ENCODE assay signal across 8 mouse cellular contexts in genomic region chr9:64021853-64022561, GRCm38 (mm10). TPM values are rescaled to one million over a fixed set of nuclear protein-coding genes. Genes with fewer than 3 reads are reported as not detected.
DNase-seq lines count a peak whose midpoint lies in the region; ATAC-seq and TF ChIP-seq lines count a peak whose summit lies in the region.

TSS of gene Smad6 (minus strand) at chr9:64022059.

- no peak for TF ChIP-seq CTCF in MEL (IDR thresholded peaks at IDR 0.05 in 2 of 3, conservative IDR thresholded peaks at IDR 0.05 in 1 of 3; ENCODE audit: control insufficient read depth in 1 of 3, insufficient read depth in 1 of 3, low read depth in 2 of 3, low read length in 3 of 3, poor library complexity in 1 of 3, severe bottlenecking in 1 of 3)
- peak; percentile 51 for TF ChIP-seq CTCF in lung, postnatal 0 days (IDR thresholded peaks at IDR 0.05)

- no peaks in the 10 kb centered on the region; the same call in 1 of the 2 replicates for H3K79me2 ChIP-seq in MEL (ENCODE audit: control insufficient read depth, insufficient read depth, low read length, poor library complexity)

- TF ChIP-seq POLR2A in MEL (IDR thresholded peaks at IDR 0.05; ENCODE audit: control insufficient read depth in 1 of 2, insufficient read depth in 1 of 2, low read depth in 1 of 2, low read length in 2 of 2, poor library complexity in 1 of 2) = peak; percentile 48 to 57; a peak in 2 of 4 replicates

- TF ChIP-seq EP300 in MEL (IDR thresholded peaks at IDR 0.05; ENCODE audit: low read depth in 1 of 2, low read length in 2 of 2) = no peak; a peak in 1 of 4 replicates
- TF ChIP-seq EP300 in lung, postnatal 0 days (IDR thresholded peaks at IDR 0.05) = peak; percentile 87

- peak within 1 kb of the TSS; percentile 64 to 72 for H3K4me3 ChIP-seq in MEL (ENCODE audit: control insufficient read depth in 1 of 2, insufficient read depth in 1 of 2, low read depth in 2 of 2, low read length in 2 of 2)
- H3K4me3 ChIP-seq in hindbrain, embryonic 10.5 days = peak within 1 kb of the TSS; percentile 89
- H3K4me3 ChIP-seq in lung, postnatal 0 days (ENCODE audit: low read depth, low read length) = peak within 1 kb of the TSS; percentile 84

- H3K27me3 ChIP-seq in MEL (ENCODE audit: control insufficient read depth in 1 of 2, insufficient read depth in 2 of 2, low read length in 2 of 2) = no peaks in the 10 kb centered on the region
- H3K27me3 ChIP-seq in hindbrain, embryonic 10.5 days (ENCODE audit: insufficient read depth, poor library complexity, severe bottlenecking) = peaks cover 32% of the 10 kb centered on the region
- H3K27me3 ChIP-seq in lung, postnatal 0 days (replicated peaks; ENCODE audit: insufficient read depth, low read length) = no peaks in the 10 kb centered on the region

- H3K9me3 ChIP-seq in MEL (replicated peaks; ENCODE audit: insufficient read depth, low read length) = no peaks in the 10 kb centered on the region
- H3K9me3 ChIP-seq in hindbrain, embryonic 10.5 days = no peaks in the 10 kb centered on the region
- no peaks in the 10 kb centered on the region for H3K9me3 ChIP-seq in lung, postnatal 0 days (ENCODE audit: low read length)

- TF ChIP-seq RAD21 in MEL (IDR thresholded peaks at IDR 0.05; ENCODE audit: low read depth, low read length) = no peak

- WGBS in hindbrain, embryonic 10.5 days = under 1% methylated on average over 60 of the region's 60 CpGs
- 2% methylated on average over 59 of the region's 60 CpGs for WGBS in lung, postnatal 0 days

- peak; percentile 79 for ATAC-seq in lung, postnatal 0 days

- peak within 1 kb of the TSS; percentile 86 for H3K4me2 ChIP-seq in lung, postnatal 0 days (replicated peaks; ENCODE audit: low read depth, low read length)

- DNase-seq in MEL (ENCODE audit: low read depth, low spot score) = peak; percentile 97
- peak; percentile 65 for DNase-seq in c-Kit-positive CD71-positive TER-119-positive erythroid progenitor cells, embryonic 14.5 days (ENCODE audit: low spot score)
- peak; percentile 19 to 70 for DNase-seq in frontal cortex, adult 2 months (ENCODE audit: extremely low spot score in 1 of 2, low spot score in 1 of 2)
- peak; percentile 96 for DNase-seq in hindbrain, embryonic 10.5 days (ENCODE audit: low spot score)
- peak; percentile 86 for DNase-seq in layer of hippocampus, adult 9-11 months
- peak; percentile 99 for DNase-seq in lung, postnatal 0 days (ENCODE audit: low spot score)
- peak; percentile 82 for DNase-seq in ovary, postnatal 10 days (ENCODE audit: low spot score)
- peak; percentile 82 for DNase-seq in thymus, postnatal 4 days

- peaks cover 0 to 8% of the 10 kb centered on the region in 2 experiments; a peak in 2 of 4 replicates for H3K36me3 ChIP-seq in MEL (ENCODE audit: control insufficient read depth in 1 of 2, insufficient read depth in 2 of 2, low read length in 2 of 2)
- H3K36me3 ChIP-seq in hindbrain, embryonic 10.5 days = no peaks in the 10 kb centered on the region
- H3K36me3 ChIP-seq in lung, postnatal 0 days (ENCODE audit: insufficient read depth, low read length) = no peaks in the 10 kb centered on the region

- H3K9ac ChIP-seq in MEL (ENCODE audit: control insufficient read depth, low read depth, low read length, poor library complexity, severe bottlenecking) = peak within 1 kb of the TSS; percentile 74
- peak within 1 kb of the TSS; percentile 89 for H3K9ac ChIP-seq in lung, postnatal 0 days (replicated peaks; ENCODE audit: low read depth)

- peaks cover 2 to 8% of the 10 kb centered on the region in 2 experiments; a peak in 2 of 4 replicates for H3K4me1 ChIP-seq in MEL (ENCODE audit: control insufficient read depth in 1 of 2, insufficient read depth in 2 of 2, low read length in 2 of 2)
- peaks cover 82% of the 10 kb centered on the region for H3K4me1 ChIP-seq in hindbrain, embryonic 10.5 days (replicated peaks)
- peaks cover 13% of the 10 kb centered on the region; the same call in 1 of the 2 replicates for H3K4me1 ChIP-seq in lung, postnatal 0 days (ENCODE audit: insufficient read depth, low read depth, low read length)

- H3K27ac ChIP-seq in MEL (ENCODE audit: control insufficient read depth, low read depth, low read length) = peak within 1 kb of the TSS; percentile 75
- peak within 1 kb of the TSS; percentile 96 for H3K27ac ChIP-seq in hindbrain, embryonic 10.5 days
- H3K27ac ChIP-seq in lung, postnatal 0 days (ENCODE audit: low read length) = peak within 1 kb of the TSS; percentile 94

TF ChIP-seq in MEL, 35 proteins besides CTCF, POLR2A, EP300 and RAD21:
- no peak for TF ChIP-seq ZNF384 (IDR thresholded peaks at IDR 0.05; ENCODE audit: low read depth, low read length)
- TF ChIP-seq CHD2 (IDR thresholded peaks at IDR 0.05; ENCODE audit: low read length) = no peak
- TF ChIP-seq ELF1 (IDR thresholded peaks at IDR 0.05; ENCODE audit: low read depth, low read length) = no peak
- TF ChIP-seq KAT2A (conservative IDR thresholded peaks at IDR 0.05; ENCODE audit: low read depth, low read length) = no peak
- TF ChIP-seq TBP (IDR thresholded peaks at IDR 0.05; ENCODE audit: low read depth, low read length) = peak; percentile 51; the same call in 1 of the 2 replicates
- no peak for TF ChIP-seq CHD1 (IDR thresholded peaks at IDR 0.05; ENCODE audit: low read depth, low read length)
- no peak for TF ChIP-seq POLR2AphosphoS5 (IDR thresholded peaks at IDR 0.05; ENCODE audit: borderline replicate concordance, low read depth, low read length)
- no peak for TF ChIP-seq GABPA (IDR thresholded peaks at IDR 0.05; ENCODE audit: low read depth, low read length)
- TF ChIP-seq POLR2AphosphoS2 (IDR thresholded peaks at IDR 0.05; ENCODE audit: low read length) = no peak; the same call in 1 of the 2 replicates
- TF ChIP-seq ZC3H11A (IDR thresholded peaks at IDR 0.05; ENCODE audit: low read depth, low read length) = no peak
- TF ChIP-seq ETS1 (IDR thresholded peaks at IDR 0.05; ENCODE audit: low read depth, low read length) = 0 out of 2 replicates have a peak, but pooled peaks have one; percentile 52
- TF ChIP-seq UBTF (IDR thresholded peaks at IDR 0.05; ENCODE audit: borderline replicate concordance, insufficient read depth, low read depth, low read length) = no peak
- no peak for TF ChIP-seq GATA1 (IDR thresholded peaks at IDR 0.05; ENCODE audit: low read depth, low read length)
- TF ChIP-seq NELFE (IDR thresholded peaks at IDR 0.05; ENCODE audit: low read depth, low read length) = peak; percentile 51
- no peak for TF ChIP-seq MYC (IDR thresholded peaks at IDR 0.05; ENCODE audit: low read depth, low read length)
- peak; percentile 61 for TF ChIP-seq TCF12 (IDR thresholded peaks at IDR 0.05; ENCODE audit: low read depth, low read length)
- no peak for TF ChIP-seq MYB (IDR thresholded peaks at IDR 0.05; ENCODE audit: low read depth, low read length)
- no peak for TF ChIP-seq MAFK (IDR thresholded peaks at IDR 0.05; ENCODE audit: borderline replicate concordance, low read depth, low read length)
- no peak for TF ChIP-seq SMC3 (IDR thresholded peaks at IDR 0.05; ENCODE audit: low read depth, low read length)
- TF ChIP-seq ZMIZ1 (IDR thresholded peaks at IDR 0.05; ENCODE audit: low read depth, low read length) = 0 out of 2 replicates have a peak, but pooled peaks have one; percentile 48
- TF ChIP-seq SIN3A (IDR thresholded peaks at IDR 0.05; ENCODE audit: low read length) = peak; percentile 92
- TF ChIP-seq MAZ (IDR thresholded peaks at IDR 0.05; ENCODE audit: low read depth, low read length) = peak; percentile 93
- no peak for TF ChIP-seq MEF2A (IDR thresholded peaks at IDR 0.05; ENCODE audit: extremely low read depth, insufficient replicate concordance, low read depth, low read length, poor library complexity, severe bottlenecking)
- TF ChIP-seq MXI1 (IDR thresholded peaks at IDR 0.05; ENCODE audit: low read depth, low read length) = peak; percentile 83
- TF ChIP-seq JUND (IDR thresholded peaks at IDR 0.05; ENCODE audit: low read depth, low read length) = no peak
- no peak for TF ChIP-seq BHLHE40 (IDR thresholded peaks at IDR 0.05; ENCODE audit: borderline replicate concordance, low read depth, low read length)
- TF ChIP-seq USF2 (IDR thresholded peaks at IDR 0.05; ENCODE audit: borderline replicate concordance in 1 of 2, insufficient read depth in 1 of 2, low read depth in 1 of 2, low read length in 2 of 2) = peak in 1 of 2 experiments; percentile 20; a peak in 1 of 4 replicates
- no peak for TF ChIP-seq RCOR1 (IDR thresholded peaks at IDR 0.05; ENCODE audit: low read depth, low read length)
- TF ChIP-seq TAL1 (IDR thresholded peaks at IDR 0.05; ENCODE audit: low read length) = no peak
- TF ChIP-seq MAX (IDR thresholded peaks at IDR 0.05; ENCODE audit: low read length) = no peak
- TF ChIP-seq USF1 (IDR thresholded peaks at IDR 0.05; ENCODE audit: low read depth, low read length) = peak; percentile 83
- no peak for TF ChIP-seq ZKSCAN1 (IDR thresholded peaks at IDR 0.05; ENCODE audit: low read depth, low read length)
- peak; percentile 77 for TF ChIP-seq HCFC1 (IDR thresholded peaks at IDR 0.05; ENCODE audit: low read depth, low read length)
- TF ChIP-seq E2F4 (IDR thresholded peaks at IDR 0.05; ENCODE audit: borderline replicate concordance, low read depth, low read length) = no peak
- 0 out of 2 replicates have a peak, but pooled peaks have one; percentile 44 for TF ChIP-seq NRF1 (IDR thresholded peaks at IDR 0.05; ENCODE audit: insufficient read depth, low read depth, low read length, poor library complexity, severe bottlenecking)

RNA-seq across cellular contexts. Expression of gene Smad6, which starts in this region (rescaled TPM):
- total RNA-seq in MEL (2012; rRNA removed) = 2.1 and 2.2 TPM in 2 replicates
- 1 to 10 TPM in 1 of 2 experiments, not detected in 1; 3.9 TPM for polyA plus RNA-seq in MEL (2012; ENCODE audit: insufficient read depth in 1 of 2, insufficient read length in 2 of 2, low read depth in 1 of 2, low replicate concordance in 2 of 2, missing spikeins in 1 of 2)
- 3.1 TPM in 2 replicates for polyA plus RNA-seq in frontal cortex, adult 2 months (2012; rRNA removed)
- 5.3 and 6.7 TPM in 2 replicates for polyA plus RNA-seq in hindbrain, embryonic 10.5 days (2016; fragmentation: Nextera tagmentation; extraction: Ambion mirVana)
- 13.4 and 15.3 TPM in 2 replicates for polyA plus RNA-seq in lung, postnatal 0 days (2015; fragmentation: Nextera tagmentation; extraction: Ambion mirVana)

Comparison
In these comparisons a context has a peak if more than half of its experiments do, and no peak if none do; other contexts are left out.
1. Peak in every context shown above with its lines: DNase-seq, ATAC-seq, H3K4me3 ChIP-seq and H3K27ac ChIP-seq.
2. DNase-seq: peak in every context shown above with its lines; median percentile 99 in lung, postnatal 0 days; 97 in MEL; 96 in hindbrain, embryonic 10.5 days; 86 in layer of hippocampus, adult 9-11 months; 82 in ovary, postnatal 10 days; 82 in thymus, postnatal 4 days; 65 in c-Kit-positive CD71-positive TER-119-positive erythroid progenitor cells, embryonic 14.5 days; 44 in frontal cortex, adult 2 months.